Mouse (Mus musculus): ENCODE measurements around the gene Sult1e1.

Sult1e1 gene

DNA sequence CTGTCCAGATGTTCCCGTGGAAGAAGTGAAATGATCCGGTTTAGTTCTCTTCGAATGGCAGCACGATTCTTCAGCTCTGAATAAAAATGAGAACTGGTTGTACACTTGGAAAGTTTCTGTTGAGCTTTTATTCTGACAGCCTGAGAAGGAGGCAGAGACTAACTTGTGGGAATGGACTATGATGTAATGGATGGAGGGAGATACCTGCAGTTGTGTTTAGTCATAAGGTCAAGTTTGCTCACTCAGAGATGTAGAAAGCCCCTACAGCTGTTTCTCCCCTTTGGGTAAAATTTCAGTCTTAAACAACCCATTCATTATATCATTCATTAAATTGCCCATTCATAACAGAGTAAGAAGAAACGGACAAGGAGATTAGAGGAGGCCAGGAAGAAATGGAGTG, at the start of gene Sult1e1:
Gene Sult1e1, minus strand, starts transcription at position 101 of the 400 bp plus-strand sequence.
- in situ Hi-C loops (cut with MboI, MseI) = no loop called here

DNA sequence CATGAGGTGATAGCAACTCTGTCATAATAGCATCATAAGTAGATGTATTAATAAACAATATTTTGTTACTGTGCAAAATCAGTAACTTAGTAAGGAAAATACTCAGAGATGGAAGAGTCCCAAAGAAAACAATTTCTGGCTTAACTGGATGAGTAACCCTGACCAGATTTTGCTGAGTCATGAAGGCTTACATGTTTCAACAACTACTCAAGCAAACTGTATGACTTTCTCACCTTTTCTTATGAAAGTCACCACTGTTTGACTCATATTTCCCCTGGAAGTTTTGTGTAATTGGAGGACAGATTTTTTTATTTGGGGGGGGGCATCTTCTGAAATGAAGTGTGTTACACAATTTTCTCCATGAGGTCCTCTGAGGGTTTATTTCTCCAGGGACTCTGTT, 31.3 kb upstream of the Sult1e1 start:
- in situ Hi-C loops (cut with MboI, MseI) = no loop called here

DNA sequence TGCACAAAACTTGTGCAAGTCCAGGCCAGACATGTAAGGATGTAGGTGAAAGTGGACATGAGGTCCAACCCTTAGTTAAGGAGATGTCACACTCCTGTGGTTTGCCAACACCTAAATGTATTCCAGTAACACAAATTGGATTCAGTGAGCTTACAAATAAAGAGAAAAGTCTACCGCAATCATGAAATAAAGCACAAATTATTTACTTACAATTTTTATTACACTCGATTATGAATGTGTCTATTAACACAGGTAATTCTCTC, 23.7 kb upstream of the Sult1e1 start:
- in situ Hi-C loops (cut with MboI, MseI) = no loop called here

DNA sequence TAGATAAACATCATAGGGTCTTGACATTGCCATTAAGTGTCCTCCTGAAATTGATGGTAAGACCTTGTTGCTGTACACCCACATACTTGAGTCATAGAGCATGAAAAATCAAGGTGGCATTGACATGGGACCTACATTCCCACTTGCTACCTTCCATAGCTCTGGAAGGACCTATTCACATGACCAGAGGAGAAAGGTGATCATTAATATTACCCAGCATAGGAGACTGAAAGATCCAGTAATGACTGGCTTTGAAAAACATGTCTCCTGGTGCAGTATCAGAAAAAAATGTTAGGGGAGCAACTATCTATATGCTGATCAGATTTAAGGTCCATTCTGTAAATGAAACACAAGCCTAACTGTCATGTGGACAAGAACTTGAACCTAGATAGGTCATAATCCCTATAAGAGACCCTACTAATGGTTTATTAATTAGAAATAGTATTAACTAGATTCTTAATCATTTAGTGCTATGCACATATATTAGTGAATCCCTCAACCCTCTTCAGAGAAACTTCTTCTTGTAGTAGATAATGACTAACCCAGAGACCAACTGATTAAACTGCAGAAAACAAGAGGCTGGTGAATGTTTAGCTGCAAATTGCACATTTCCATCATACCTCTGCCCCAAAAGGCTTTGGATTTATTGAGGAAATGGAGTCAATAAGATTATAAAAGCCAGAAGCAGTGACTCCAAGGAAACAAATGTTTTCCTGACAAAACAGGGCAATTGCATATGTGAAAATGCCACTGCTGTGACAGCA, 23.2 kb upstream of the Sult1e1 start:
- in situ Hi-C loops (cut with MboI, MseI) = no loop called here

DNA sequence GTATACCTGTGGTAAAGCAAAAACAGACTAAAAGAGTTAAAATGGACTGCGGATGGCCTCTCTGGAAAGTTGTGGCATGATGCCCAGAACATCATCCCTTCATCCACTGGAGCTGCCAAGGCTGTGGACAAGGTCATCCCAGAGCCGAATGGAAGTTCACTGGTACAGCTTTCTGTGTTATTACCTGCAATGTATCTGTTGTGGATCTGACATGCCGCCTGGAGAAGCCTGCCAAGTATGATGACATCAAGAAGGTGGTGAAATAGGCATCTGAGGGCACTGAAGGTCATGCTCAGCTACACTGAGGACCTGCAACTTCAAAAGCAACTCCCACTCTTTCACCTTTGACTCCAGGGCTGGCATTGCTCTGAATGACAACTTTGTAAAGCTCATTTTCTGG, 9.6 kb upstream of the Sult1e1 start:
- in situ Hi-C loops (cut with MboI, MseI) = no loop called here

DNA sequence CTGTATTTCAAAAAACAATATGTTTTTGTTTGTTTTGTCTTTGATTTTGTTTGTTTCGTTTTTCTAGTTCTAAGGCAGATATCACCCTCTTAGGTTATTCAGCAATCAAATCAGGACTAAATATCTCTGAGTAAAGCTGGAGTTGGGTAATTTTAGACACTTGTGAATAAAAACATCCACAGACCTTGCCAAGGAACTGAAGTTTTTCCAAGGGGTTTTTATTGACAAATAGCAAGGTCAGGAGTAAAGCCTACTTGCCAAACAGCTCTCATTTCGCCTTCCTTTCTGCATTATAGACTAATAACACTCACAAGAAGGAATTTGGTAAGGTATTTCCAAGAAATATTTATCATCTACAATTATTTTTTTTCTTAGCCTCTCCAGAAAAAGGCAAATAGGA, 6.5 kb upstream of the Sult1e1 start:
- in situ Hi-C loops (cut with MboI, MseI) = no loop called here

DNA sequence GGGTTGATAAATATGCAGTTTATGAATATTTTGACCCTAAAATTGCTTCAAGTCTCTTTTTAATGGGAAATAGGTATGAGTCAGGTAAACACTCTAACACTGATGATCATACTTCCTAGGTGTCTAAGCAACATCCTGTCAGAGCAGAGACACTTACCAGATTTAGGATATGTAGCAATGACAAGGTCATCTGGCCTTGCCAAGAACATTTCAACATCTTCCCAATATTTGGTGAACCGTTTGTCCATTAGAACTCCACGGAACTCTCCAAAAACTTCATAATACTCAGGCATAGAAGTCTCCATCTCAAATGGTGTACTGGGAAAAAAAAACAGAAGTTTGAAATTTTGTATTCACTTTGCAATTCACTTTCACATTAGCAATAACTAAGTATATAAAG, 1.5 kb downstream of the Sult1e1 start:
- in situ Hi-C loops (cut with MboI, MseI) = no loop called here

DNA sequence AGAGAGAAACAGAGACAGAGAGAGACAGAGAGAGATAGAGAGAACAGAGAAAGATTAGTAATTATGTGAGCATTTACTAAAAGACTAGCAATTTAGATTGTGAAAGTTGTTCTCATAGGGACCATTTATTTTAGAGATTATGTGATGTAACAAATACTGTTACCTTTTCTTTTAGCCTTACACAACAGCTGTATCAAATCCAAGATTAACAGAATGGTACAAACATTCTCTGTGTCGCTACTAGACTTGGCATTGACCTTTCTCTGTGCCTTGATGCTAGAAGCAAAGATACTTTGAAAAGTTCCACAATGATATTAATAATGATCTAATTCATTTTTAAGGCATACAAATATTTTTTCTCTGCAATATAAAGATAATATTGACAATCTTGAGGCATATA, 11.0 kb downstream of the Sult1e1 start:
- in situ Hi-C loops (cut with MboI, MseI) = no loop called here

DNA sequence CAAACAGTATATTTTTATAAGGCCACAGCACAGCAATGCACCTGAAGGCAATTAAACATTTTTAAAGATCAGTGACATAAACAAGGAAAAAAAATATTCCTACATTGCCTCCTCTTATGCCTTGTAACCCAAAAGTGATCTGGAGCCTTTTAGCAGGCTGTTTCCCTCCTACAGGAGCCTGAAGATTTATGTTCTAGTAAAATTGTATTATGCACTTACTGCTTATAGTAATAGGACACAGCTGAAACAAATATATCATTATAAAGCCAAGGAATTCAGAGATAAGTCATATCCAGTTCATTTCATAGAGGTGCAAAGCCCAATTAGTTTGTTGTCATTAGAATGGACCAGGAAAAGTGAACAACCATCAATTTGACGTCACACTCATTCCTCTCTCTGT, 17.2 kb downstream of the Sult1e1 start:
- in situ Hi-C loops (cut with MboI, MseI) = no loop called here

DNA sequence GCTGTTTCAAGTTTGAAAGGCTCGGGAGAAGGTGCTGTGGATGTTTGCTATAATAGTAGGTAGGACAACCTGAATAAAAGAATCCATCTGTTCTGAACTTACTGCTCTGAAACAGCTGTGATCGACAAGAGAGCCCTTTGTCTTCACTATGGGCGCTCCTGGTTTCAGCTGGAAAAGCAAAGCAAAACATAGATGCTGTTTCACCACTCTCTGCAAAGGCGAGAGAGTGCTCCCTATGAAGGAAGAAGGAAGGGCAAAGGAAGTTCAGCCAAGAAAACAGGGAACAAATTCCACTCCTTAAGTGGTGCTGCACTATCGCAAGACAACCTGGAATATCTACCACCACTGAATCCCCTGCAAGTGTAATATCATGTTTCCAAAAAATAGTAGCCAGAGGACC, 17.9 kb downstream of the Sult1e1 start:
- in situ Hi-C loops (cut with MboI, MseI) = no loop called here

DNA sequence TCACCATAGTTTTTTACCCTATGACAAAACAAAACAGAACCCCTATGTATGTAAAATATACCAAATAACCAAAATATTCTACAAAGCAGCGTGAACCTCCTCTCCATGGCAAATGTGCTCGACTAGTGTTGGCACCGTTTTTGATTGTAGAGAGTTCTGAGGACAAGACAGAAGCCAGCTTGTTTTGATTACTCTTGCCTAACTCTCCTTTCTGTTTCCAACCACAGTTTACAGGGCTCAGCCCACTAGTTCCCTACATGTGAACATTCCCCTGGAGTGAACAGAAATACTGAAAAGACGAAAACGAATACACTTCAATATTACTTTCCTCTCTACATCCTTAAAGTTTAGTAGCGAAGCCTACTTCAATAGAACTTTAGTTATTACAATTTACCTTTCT, 18.6 kb downstream of the Sult1e1 start:
- in situ Hi-C loops (cut with MboI, MseI) = no loop called here

DNA sequence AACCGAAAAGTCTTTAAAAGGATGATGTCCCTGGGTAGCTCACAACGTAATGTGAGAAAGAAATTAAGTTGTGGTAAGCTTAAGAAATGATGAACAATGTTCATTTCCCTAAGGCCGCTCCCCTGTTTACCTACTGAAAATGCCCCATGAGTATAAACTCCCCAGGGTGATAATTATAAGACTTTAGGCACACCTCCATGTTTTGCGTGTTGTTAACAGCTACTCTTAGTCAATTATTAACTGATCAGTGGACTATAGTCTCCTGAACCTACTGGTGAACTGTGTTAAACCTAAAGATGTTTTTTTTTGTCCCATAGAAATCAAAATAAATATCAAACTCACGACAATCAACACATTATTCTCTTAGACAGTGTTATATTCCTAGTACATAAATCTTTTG, 22.5 kb downstream of the Sult1e1 start, which contains the start of gene Sult1d1:
Gene Sult1d1, minus strand, starts transcription at position 183 of the 400 bp plus-strand sequence.
- in situ Hi-C loops (cut with MboI, MseI) = no loop called here

DNA sequence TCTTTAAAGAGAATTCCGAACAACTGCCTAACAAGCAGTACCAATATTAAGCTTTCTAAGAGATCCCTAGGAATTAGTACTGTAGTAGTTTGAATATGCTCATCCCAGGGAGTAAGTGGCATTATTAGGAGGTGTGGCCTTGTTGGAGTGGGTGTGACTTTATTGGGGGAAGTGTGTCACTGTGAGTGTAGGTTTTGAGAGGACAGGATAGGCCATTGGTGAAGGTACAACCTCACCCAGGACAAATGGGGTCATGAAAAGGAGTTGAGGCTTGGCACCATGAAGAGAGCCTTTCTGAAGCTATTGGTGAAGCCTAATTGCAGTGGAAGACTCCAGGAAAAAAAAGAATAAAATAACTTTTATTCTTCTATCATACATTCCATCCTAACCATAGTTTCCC, 24.1 kb downstream of the Sult1e1 start:
- in situ Hi-C loops (cut with MboI, MseI) = no loop called here

DNA sequence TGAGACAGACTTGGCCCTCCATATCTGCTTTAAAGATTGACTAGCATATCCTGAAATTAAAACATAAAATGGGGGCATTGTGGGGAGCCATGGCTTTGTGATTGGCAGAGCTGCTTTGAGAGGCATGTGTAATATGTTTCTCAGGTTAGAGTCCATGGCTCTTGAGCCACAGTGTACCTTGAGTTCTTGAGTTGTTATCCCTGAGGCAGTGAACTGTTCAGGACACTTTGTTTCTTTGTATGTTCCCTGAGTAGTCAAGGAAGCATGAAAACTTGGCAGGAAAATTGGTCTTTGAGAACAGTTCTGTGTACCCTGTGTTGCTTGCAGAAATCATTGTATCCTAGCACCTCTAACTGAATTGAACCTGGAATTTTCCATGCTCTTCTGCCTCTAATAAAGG, 28.4 kb downstream of the Sult1e1 start:
- in situ Hi-C loops (cut with MboI, MseI) = no loop called here

DNA sequence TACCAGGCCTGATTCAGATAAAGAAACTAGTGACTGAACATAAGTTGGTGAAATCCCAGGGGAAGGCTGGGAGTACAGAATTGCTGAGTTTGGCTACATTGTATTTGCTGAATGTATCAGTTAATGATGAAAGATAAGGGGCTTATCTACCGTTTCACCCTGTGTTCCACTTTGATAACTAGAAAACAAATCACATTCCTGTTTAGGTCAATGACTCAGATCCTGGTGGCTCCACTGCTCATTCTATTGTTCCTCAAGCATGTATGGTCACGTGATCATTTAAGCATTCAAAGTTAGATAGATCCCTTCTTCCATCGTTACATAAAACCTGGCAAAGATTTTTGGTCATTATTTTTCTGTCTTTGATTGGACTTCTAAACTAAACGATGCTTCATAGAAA, 28.9 kb downstream of the Sult1e1 start:
- in situ Hi-C loops (cut with MboI, MseI) = no loop called here

DNA sequence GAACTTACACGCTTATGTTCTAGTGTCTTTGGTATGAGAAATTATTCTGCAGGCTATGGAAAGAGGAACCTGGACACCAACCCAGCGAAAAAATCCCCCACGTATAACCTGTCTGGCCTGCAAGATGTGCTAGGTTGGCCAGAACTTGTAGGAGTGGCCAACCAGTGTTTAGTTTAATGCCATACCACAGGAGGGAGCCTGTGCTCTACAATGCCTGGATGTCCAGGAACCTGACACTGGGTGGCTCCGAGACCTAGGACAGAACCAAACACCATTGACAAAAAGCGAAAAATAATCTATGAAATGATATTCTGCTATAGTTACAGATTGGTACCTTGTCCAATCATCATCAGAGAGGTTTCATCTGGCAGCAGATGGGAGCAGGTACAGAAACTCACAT, 31.2 kb downstream of the Sult1e1 start:
- in situ Hi-C loops (cut with MboI, MseI) = no loop called here

DNA sequence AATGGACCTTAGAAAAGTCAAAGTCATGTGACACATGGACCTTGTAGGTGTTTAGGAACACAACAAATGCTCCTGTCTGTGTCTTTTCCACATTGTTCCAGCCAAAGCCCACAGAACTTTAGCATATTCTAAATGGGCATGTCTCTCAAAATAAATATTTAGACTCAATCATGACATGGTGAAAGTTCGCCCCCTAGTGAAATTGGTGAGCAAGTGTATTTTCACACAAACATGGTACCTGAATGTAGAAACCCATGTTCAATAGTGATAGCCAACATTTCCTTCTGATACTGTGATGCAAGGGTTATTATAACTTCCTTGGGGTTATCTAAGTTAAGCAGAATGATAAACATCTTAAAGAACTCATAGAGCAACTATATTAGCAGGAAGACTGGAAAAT, 40.5 kb downstream of the Sult1e1 start:
- in situ Hi-C loops (cut with MboI, MseI) = no loop called here

DNA sequence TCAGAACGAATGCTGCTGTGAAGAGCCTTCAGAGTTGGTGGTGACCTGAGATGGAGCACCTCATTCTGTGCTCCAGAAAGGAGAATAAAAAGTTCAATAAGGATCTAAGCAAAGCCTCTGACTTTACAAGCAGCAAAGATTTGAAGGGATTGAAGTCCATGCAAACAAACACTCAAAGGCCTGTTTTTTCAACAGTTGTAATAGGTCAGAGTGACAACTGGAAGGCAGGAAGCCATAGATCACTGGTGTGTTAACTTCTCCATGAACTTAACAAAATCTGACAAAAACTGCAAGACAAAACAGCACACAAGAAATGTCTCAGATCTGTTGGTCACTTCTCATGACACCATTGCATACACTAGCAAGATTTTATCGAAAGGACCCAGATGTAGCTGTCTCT, 53.3 kb downstream of the Sult1e1 start, which contains the start of gene Sult1b1:
Gene Sult1b1, minus strand, starts transcription at position 85 of the 400 bp plus-strand sequence.
- in situ Hi-C loops (cut with MboI, MseI) = no loop called here

DNA sequence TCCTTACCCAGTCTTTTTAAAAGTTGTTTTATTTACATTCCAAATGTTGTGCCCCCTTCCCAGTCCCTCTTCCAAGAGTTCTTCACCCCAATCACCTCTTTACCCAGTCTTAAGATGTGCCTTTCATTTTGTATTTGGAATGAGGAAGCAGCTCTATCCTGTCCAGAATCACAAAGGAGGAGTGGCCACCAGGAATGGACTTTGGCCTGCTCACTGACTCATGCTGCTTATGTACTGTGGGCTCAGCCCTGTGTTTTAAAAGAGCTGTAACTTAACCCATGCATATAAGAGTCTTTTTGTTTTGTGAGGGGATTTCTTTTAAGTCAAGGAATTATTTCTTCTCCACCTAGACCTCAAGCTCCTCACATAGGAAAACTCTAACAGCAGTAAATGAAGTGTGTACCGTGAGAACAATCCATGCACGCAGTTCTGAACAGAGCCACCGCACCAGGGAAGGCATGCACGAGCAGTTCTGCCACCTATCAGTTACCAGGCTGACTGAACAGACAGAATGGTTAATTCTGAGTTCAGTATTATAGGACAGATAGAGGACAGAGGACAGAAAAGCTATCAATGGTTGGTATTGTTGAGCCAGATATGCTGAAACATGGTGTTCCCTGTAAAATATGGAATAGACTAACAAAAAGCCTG, 55.3 kb downstream of the Sult1e1 start:
- in situ Hi-C loops (cut with MboI, MseI) = no loop called here

DNA sequence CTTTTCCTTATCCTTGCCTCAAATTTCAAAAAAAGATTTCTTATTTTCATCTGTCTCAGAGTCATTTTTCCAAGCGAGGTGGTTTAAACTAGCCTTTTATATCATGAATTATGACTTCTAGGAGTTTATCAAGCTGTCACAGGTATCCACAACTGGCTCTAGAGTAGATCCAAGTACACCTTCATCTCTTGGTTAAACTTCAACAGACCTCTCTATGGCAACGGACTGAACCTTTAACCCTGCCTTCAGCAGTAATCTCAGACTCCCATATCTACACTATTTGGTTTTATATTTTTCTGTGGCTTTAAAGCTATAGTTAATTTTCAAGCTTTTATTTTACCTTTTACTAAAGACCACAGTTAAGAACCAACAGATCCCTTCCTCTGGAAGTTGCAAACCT, 59.1 kb downstream of the Sult1e1 start:
- in situ Hi-C loops (cut with MboI, MseI) = no loop called here

All from T-helper 1 cell (primary cell).